9 mouse cellular contexts compared by ENCODE assay signal in the genomic region with DNA sequence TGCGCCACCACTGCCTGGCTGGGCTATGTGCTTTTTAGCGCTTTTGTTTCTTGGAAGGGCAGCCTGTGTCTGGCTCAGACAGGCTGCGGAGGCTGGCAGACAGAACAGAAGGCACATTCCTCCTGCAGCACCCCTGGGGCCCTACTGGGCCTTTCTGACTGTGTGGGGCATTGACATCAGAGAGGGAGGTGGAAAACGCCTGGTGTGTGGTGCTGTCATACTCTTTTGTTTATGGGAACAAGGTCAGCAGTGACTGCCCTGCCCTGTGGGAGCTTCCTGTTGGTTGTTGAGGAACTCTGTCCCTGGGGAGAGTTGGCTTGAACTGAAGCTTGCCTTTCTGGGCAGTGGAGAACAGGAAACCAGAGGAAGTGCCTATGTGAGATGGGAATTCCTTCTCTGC. TPM values are rescaled to one million over a fixed set of nuclear protein-coding genes. Genes with fewer than 3 reads are reported as not detected.
DNase-seq lines count a peak whose midpoint lies in the region; ATAC-seq lines count a peak whose summit lies in the region.
"Had no signal": no experiment of that assay in that cellular context is flagged by ENCODE, and none has a peak within 500 bp of the region (broad histone marks: within the 10 kb centered on the region; RNA-seq: fewer than 3 reads in every experiment).

No protein-coding gene starts in this region.

- peaks cover 15% of the 10 kb centered on the region for H3K36me3 ChIP-seq in midbrain, embryonic 11.5 days (ENCODE audit: control insufficient read depth, insufficient read depth, low read length)
- peaks cover 7% of the 10 kb centered on the region for H3K36me3 ChIP-seq in midbrain, embryonic 16.5 days (ENCODE audit: control insufficient read depth, insufficient read depth, low read length)
- H3K36me3 ChIP-seq in heart, embryonic 11.5 days (ENCODE audit: control insufficient read depth, insufficient read depth, low read length), result peaks cover 14% of the 10 kb centered on the region
- peaks cover 54% of the 10 kb centered on the region for H3K36me3 ChIP-seq in midbrain, embryonic 14.5 days (ENCODE audit: control insufficient read depth, insufficient read depth, low read length)

- no peak overlapping the region for H3K4me3 ChIP-seq in midbrain, embryonic 11.5 days (ENCODE audit: low read depth, low read length)
- H3K4me3 ChIP-seq in midbrain, embryonic 16.5 days (ENCODE audit: low read depth, low read length), result no peak overlapping the region
- H3K4me3 ChIP-seq in heart, embryonic 11.5 days (ENCODE audit: low read depth, low read length), result no peak overlapping the region
- H3K4me3 ChIP-seq in midbrain, embryonic 14.5 days (replicated peaks; ENCODE audit: low read depth, low read length), result no peak overlapping the region

- no peaks in the 10 kb centered on the region for H3K9me3 ChIP-seq in midbrain, embryonic 11.5 days (ENCODE audit: control insufficient read depth, low read length)
- no peaks in the 10 kb centered on the region for H3K9me3 ChIP-seq in midbrain, embryonic 16.5 days (replicated peaks; ENCODE audit: control insufficient read depth, low read length, poor library complexity, severe bottlenecking)
- no peaks in the 10 kb centered on the region for H3K9me3 ChIP-seq in heart, embryonic 11.5 days (replicated peaks; ENCODE audit: control insufficient read depth, low read length)
- H3K9me3 ChIP-seq in midbrain, embryonic 14.5 days (ENCODE audit: control insufficient read depth, low read length), result no peaks in the 10 kb centered on the region

- no peak overlapping the region for H3K27ac ChIP-seq in midbrain, embryonic 11.5 days (ENCODE audit: low read depth, low read length)
- no peak overlapping the region for H3K27ac ChIP-seq in midbrain, embryonic 16.5 days (ENCODE audit: low read length)
- peak overlapping the region; percentile 54 for H3K27ac ChIP-seq in heart, embryonic 11.5 days (ENCODE audit: low read depth, low read length)
- H3K27ac ChIP-seq in midbrain, embryonic 14.5 days (replicated peaks; ENCODE audit: low read depth, low read length), result no peak overlapping the region
- H3K27ac ChIP-seq: liver, embryonic 14.5 days had no signal

- no peak for ATAC-seq in midbrain, embryonic 11.5 days (ENCODE audit: low FRiP score)
- ATAC-seq in midbrain, embryonic 16.5 days, result no peak
- ATAC-seq in heart, embryonic 11.5 days (replicated peaks; ENCODE audit: insufficient number of reproducible peaks, low FRiP score, low TSS enrichment), result no peak
- no peak for ATAC-seq in midbrain, embryonic 14.5 days (ENCODE audit: low FRiP score, low TSS enrichment)
- ATAC-seq in frontal cortex, adult (ENCODE audit: low TSS enrichment), result no peak

- H3K27me3 ChIP-seq in midbrain, embryonic 11.5 days (ENCODE audit: control insufficient read depth, insufficient read depth, low read length), result no peaks in the 10 kb centered on the region
- no peaks in the 10 kb centered on the region for H3K27me3 ChIP-seq in midbrain, embryonic 16.5 days (ENCODE audit: control insufficient read depth, insufficient read depth, low read depth, low read length)
- no peaks in the 10 kb centered on the region for H3K27me3 ChIP-seq in heart, embryonic 11.5 days (ENCODE audit: control insufficient read depth, insufficient read depth, low read length)
- H3K27me3 ChIP-seq in midbrain, embryonic 14.5 days (ENCODE audit: control insufficient read depth, insufficient read depth, low read length), result no peaks in the 10 kb centered on the region

- peaks cover 10% of the 10 kb centered on the region for H3K4me1 ChIP-seq in midbrain, embryonic 11.5 days (ENCODE audit: control insufficient read depth, insufficient read depth, low read length)
- H3K4me1 ChIP-seq in midbrain, embryonic 16.5 days (ENCODE audit: control insufficient read depth, insufficient read depth, low read length), result peaks cover 13% of the 10 kb centered on the region
- H3K4me1 ChIP-seq in heart, embryonic 11.5 days (ENCODE audit: control insufficient read depth, insufficient read depth, low read length), result peaks cover 36% of the 10 kb centered on the region
- peaks cover 14% of the 10 kb centered on the region for H3K4me1 ChIP-seq in midbrain, embryonic 14.5 days (ENCODE audit: control insufficient read depth, insufficient read depth, low read length)

- DNase-seq in midbrain, embryonic 11.5 days (ENCODE audit: low spot score, missing footprints), result peak; percentile 80
- peak; percentile 77 to 82 for DNase-seq in cerebellum, adult 18-20 months
- peak; percentile 81 to 93 for DNase-seq in kidney, postnatal 25 days
- DNase-seq in midbrain, embryonic 14.5 days, result peak; percentile 33
- DNase-seq in retina, embryonic 14.5 days (ENCODE audit: low spot score), result no peak

- 64% methylated on average over 4 of the region's 4 CpGs for WGBS in midbrain, embryonic 11.5 days
- 43% methylated on average over 4 of the region's 4 CpGs for WGBS in midbrain, embryonic 16.5 days
- WGBS in heart, embryonic 11.5 days (ENCODE audit: insufficient replicate concordance), result 51% methylated on average over 4 of the region's 4 CpGs
- 45% methylated on average over 4 of the region's 4 CpGs for WGBS in midbrain, embryonic 14.5 days

- H3K4me2 ChIP-seq in midbrain, embryonic 11.5 days, result no peak overlapping the region
- no peak overlapping the region for H3K4me2 ChIP-seq in midbrain, embryonic 16.5 days (ENCODE audit: low read length)
- no peak overlapping the region; the same call in 1 of the 2 replicates for H3K4me2 ChIP-seq in heart, embryonic 11.5 days
- no peak overlapping the region for H3K4me2 ChIP-seq in midbrain, embryonic 14.5 days (ENCODE audit: low read length)

- no peak overlapping the region for H3K9ac ChIP-seq in midbrain, embryonic 11.5 days (ENCODE audit: low read length)
- H3K9ac ChIP-seq in midbrain, embryonic 16.5 days (ENCODE audit: low read depth, low read length), result no peak overlapping the region
- H3K9ac ChIP-seq in heart, embryonic 11.5 days (ENCODE audit: low read depth, low read length), result no peak overlapping the region; the same call in 1 of the 2 replicates
- no peak overlapping the region for H3K9ac ChIP-seq in midbrain, embryonic 14.5 days (replicated peaks; ENCODE audit: low read length)
- H3K9ac ChIP-seq: liver, embryonic 14.5 days had no signal

RNA-seq across cellular contexts. Expression of a gene that starts 2.1 kb away (rescaled TPM):
- 0.05 and 0.21 TPM in 2 replicates for polyA plus RNA-seq in midbrain, embryonic 11.5 days (2014; fragmentation: Nextera tagmentation; extraction: Ambion mirVana)
- polyA plus RNA-seq in midbrain, embryonic 16.5 days (2015; fragmentation: Nextera tagmentation; extraction: Ambion mirVana), result 0.26 and 0.27 TPM in 2 replicates
- polyA plus RNA-seq in heart, embryonic 11.5 days (2014; fragmentation: Nextera tagmentation; extraction: Ambion mirVana), result 0.49 TPM in 1 of 2 replicates, not detected in the other
- polyA plus RNA-seq in midbrain, embryonic 14.5 days (2014; fragmentation: Nextera tagmentation; extraction: Ambion mirVana), result 0.25 TPM in 1 of 2 replicates, not detected in the other

RNA-seq across cellular contexts. Expression of a gene that starts 5.0 kb away (rescaled TPM):
- 49.2 and 51.7 TPM in 2 replicates for polyA plus RNA-seq in midbrain, embryonic 11.5 days (2014; fragmentation: Nextera tagmentation; extraction: Ambion mirVana)
- polyA plus RNA-seq in midbrain, embryonic 16.5 days (2015; fragmentation: Nextera tagmentation; extraction: Ambion mirVana), result 55.4 and 57.8 TPM in 2 replicates
- polyA plus RNA-seq in heart, embryonic 11.5 days (2014; fragmentation: Nextera tagmentation; extraction: Ambion mirVana), result 38.1 and 46.9 TPM in 2 replicates
- 66.0 and 70.9 TPM in 2 replicates for polyA plus RNA-seq in midbrain, embryonic 14.5 days (2014; fragmentation: Nextera tagmentation; extraction: Ambion mirVana)

RNA-seq across cellular contexts. Expression of a gene that starts 23.5 kb away (rescaled TPM):
- 2.9 and 3.5 TPM in 2 replicates for polyA plus RNA-seq in midbrain, embryonic 11.5 days (2014; fragmentation: Nextera tagmentation; extraction: Ambion mirVana)
- polyA plus RNA-seq in midbrain, embryonic 16.5 days (2015; fragmentation: Nextera tagmentation; extraction: Ambion mirVana), result 6.1 and 7.2 TPM in 2 replicates
- polyA plus RNA-seq in heart, embryonic 11.5 days (2014; fragmentation: Nextera tagmentation; extraction: Ambion mirVana), result 4.7 and 7.4 TPM in 2 replicates
- 4.9 and 6.0 TPM in 2 replicates for polyA plus RNA-seq in midbrain, embryonic 14.5 days (2014; fragmentation: Nextera tagmentation; extraction: Ambion mirVana)

RNA-seq across cellular contexts. Expression of a gene that starts 36.9 kb away (rescaled TPM):
- 8.2 and 9.6 TPM in 2 replicates for polyA plus RNA-seq in midbrain, embryonic 11.5 days (2014; fragmentation: Nextera tagmentation; extraction: Ambion mirVana)
- polyA plus RNA-seq in midbrain, embryonic 16.5 days (2015; fragmentation: Nextera tagmentation; extraction: Ambion mirVana), result 13.4 and 15.8 TPM in 2 replicates
- 13.6 and 15.5 TPM in 2 replicates for polyA plus RNA-seq in heart, embryonic 11.5 days (2014; fragmentation: Nextera tagmentation; extraction: Ambion mirVana)
- 15.3 and 17.1 TPM in 2 replicates for polyA plus RNA-seq in midbrain, embryonic 14.5 days (2014; fragmentation: Nextera tagmentation; extraction: Ambion mirVana)

RNA-seq across cellular contexts. Expression of a gene that starts 38.3 kb away (rescaled TPM):
- polyA plus RNA-seq in midbrain, embryonic 11.5 days (2014; fragmentation: Nextera tagmentation; extraction: Ambion mirVana), result not detected in 2 replicates
- not detected in 2 replicates for polyA plus RNA-seq in midbrain, embryonic 16.5 days (2015; fragmentation: Nextera tagmentation; extraction: Ambion mirVana)
- not detected in 2 replicates for polyA plus RNA-seq in heart, embryonic 11.5 days (2014; fragmentation: Nextera tagmentation; extraction: Ambion mirVana)
- not detected in 2 replicates for polyA plus RNA-seq in midbrain, embryonic 14.5 days (2014; fragmentation: Nextera tagmentation; extraction: Ambion mirVana)
- polyA plus RNA-seq: liver, embryonic 14.5 days had no signal
